Mouse (Mus musculus) limb, embryonic 14.5 days (tissue): ENCODE measurements around the gene Map4k4. TPM values are rescaled to one million over a fixed set of nuclear protein-coding genes. Genes with fewer than 3 reads are reported as not detected.

Source experiments
- ATAC-seq: fragments of 200-750 bp; cut with Nextera tagmentation; 2 replicates; pipeline ENCODE4 v1.8.0; 2017; ENCODE audit warnings: low read depth, moderate number of reproducible peaks, moderate TSS enrichment; ENCODE audit not compliant: low FRiP score
- DNase-seq: peaks from one replicate; pipeline ENCODE4 v3.0.0-alpha.2; 2015; ENCODE audit warnings: low spot score
- H3K27ac ChIP-seq: fragments of 300-500 bp; sonication (generic); replicated peaks from 2 replicates; pipeline ENCODE4 v1.5.1; 2014; ENCODE audit warnings: low read depth, mild to moderate bottlenecking, low read length, moderate library complexity, mixed read lengths
- H3K27me3 ChIP-seq: fragments of 300-500 bp; sonication (generic); 2 replicates; pipeline ENCODE4 v1.6.1; 2014; ENCODE audit warnings: low read length, mixed read lengths; ENCODE audit not compliant: control insufficient read depth, insufficient read depth
- H3K36me3 ChIP-seq: fragments of 300-500 bp; sonication (generic); 2 replicates; pipeline ENCODE4 v1.6.1; 2014; ENCODE audit warnings: mild to moderate bottlenecking, low read length, moderate library complexity, mixed read lengths; ENCODE audit not compliant: control insufficient read depth, insufficient read depth
- H3K4me1 ChIP-seq: fragments of 300-500 bp; sonication (generic); 2 replicates; pipeline ENCODE4 v1.6.1; 2014; ENCODE audit warnings: antibody characterized with exemption, low read length, mixed read lengths; ENCODE audit not compliant: control insufficient read depth, insufficient read depth
- H3K4me2 ChIP-seq: fragments of 300-500 bp; sonication (generic); replicated peaks from 2 replicates; pipeline ENCODE4 v1.6.1; 2014; ENCODE audit warnings: low read depth, mild to moderate bottlenecking, low read length, moderate library complexity; ENCODE audit not compliant: severe bottlenecking
- H3K4me3 ChIP-seq: fragments of 300-500 bp; sonication (generic); replicated peaks from 2 replicates; pipeline ENCODE4 v1.5.1; 2014; ENCODE audit warnings: low read length
- H3K9ac ChIP-seq: fragments of 300-500 bp; sonication (generic); 2 replicates; pipeline ENCODE4 v1.6.1; 2014; ENCODE audit warnings: mild to moderate bottlenecking, low read depth, low read length, moderate library complexity; ENCODE audit not compliant: severe bottlenecking
- H3K9me3 ChIP-seq: fragments of 300-500 bp; sonication (generic); 2 replicates; pipeline ENCODE4 v1.6.1; 2016; ENCODE audit warnings: low read length; ENCODE audit not compliant: control insufficient read depth
- POLR2A ChIP-seq: fragments of 200-500 bp; IDR thresholded peaks from 2 replicates; pipeline ENCODE4 v1.8.0; 2012; ENCODE audit warnings: inconsistent platforms, mild to moderate bottlenecking, moderate library complexity, borderline replicate concordance; ENCODE audit not compliant: insufficient read depth, insufficient read length; ENCODE audit errors: extremely low read depth
- WGBS: fragments of 180-500 bp; shearing (Covaris S2); extraction: QIAGEN DNeasy Blood & Tissue Kit; methylation state at CpG from one replicate; pipeline ENCODE4 v1.1.7; 2014; 5-methylcytosine and 5-hydroxymethylcytosine counted together
- polyA plus RNA-seq, 2 experiments: library from polyadenylated mRNA; depleted of rRNA in 1 of 2; stranded (reverse) in 1 of 2; unstranded in 1 of 2; fragments of >200 nt; fragmentation: Nextera tagmentation in 1 of 2; extraction: Ambion mirVana in 1 of 2; gene quantifications; 2 replicates each; pipeline versions ENCODE4 v1.2.1 to v1.2.3; 2012 to 2014

Gene Map4k4
- polyA plus RNA-seq, 2 experiments = 40.4 to 221 TPM

DNA sequence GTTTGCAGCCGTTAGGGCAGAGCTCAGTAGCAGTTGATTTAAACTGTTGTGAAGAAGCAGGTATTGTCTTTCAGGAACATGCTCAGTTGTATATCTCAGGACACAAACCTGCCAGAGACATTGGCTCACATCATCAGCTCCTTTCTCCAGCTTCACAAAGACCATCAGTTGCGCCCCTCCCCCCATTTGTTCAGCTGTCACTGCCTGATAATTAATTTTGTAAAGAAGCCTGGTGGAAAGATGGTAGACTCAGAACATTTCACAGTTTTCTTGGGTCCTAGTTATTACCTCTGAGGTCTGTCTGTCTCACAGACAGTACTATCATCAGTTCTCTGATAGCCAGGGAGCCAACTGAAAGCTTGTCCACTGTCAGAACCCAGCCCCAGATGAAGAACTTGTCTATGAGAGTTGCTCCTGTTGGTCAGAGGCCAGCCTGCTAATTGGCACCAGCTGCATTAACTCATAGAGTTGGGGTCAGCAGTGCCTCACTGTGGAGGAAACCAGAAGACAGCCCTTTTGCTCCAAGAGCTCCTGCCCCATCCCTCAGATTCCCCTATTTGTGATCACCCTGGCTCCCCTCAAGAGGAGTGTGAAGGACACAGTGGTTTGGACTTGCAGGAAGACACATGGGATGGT, 69.2 kb downstream of the Map4k4 start:
- no peaks in the 10 kb centered on the region for H3K27me3 ChIP-seq
- no peak overlapping the region for H3K27ac ChIP-seq
- H3K4me3 ChIP-seq = no peak overlapping the region
- peaks cover 20% of the 10 kb centered on the region for H3K36me3 ChIP-seq
- no peak for DNase-seq
- no peak for TF ChIP-seq POLR2A
- H3K9ac ChIP-seq = no peak overlapping the region
- peaks cover 11% of the 10 kb centered on the region; the same call in 1 of the 2 replicates for H3K4me1 ChIP-seq
- no peak overlapping the region for H3K4me2 ChIP-seq
- no peaks in the 10 kb centered on the region for H3K9me3 ChIP-seq
- ATAC-seq = no peak
- 74% methylated on average over 2 of the region's 2 CpGs for WGBS

DNA sequence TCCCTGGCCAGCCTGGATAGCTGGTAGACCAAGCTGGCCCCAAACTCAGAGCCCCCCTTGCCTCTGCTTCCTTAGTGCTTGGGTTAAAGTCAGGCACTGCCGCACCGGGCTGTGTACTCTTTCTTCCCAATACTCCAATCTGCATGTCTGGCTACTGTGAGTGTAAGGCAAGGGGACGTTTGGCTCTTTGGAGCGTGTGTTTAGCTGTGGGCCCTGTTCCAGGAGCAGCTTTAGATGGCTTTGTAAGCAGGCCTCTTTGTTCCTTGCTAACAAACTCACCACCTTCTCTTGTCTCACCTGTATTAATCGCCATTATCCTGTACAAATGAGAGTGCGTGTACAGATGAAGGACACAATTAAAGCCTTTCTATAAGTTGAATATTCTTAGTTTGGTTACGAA, 71.7 kb downstream of the Map4k4 start:
- Histone ChIP-seq H3K4me2 (no peak overlapping the region), H3K27me3 (no peaks in the 10 kb centered on the region), H3K9me3 (no peaks in the 10 kb centered on the region), H3K27ac (no peak overlapping the region), H3K4me3 (no peak overlapping the region), H3K9ac (no peak overlapping the region), H3K36me3 (peaks cover 40% of the 10 kb centered on the region), H3K4me1 (peaks cover 11% of the 10 kb centered on the region; the same call in 1 of the 2 replicates)
- ATAC-seq = no peak
- DNase-seq = no peak
- TF ChIP-seq POLR2A = no peak
- WGBS = 80% methylated on average over 7 of the region's 7 CpGs

DNA sequence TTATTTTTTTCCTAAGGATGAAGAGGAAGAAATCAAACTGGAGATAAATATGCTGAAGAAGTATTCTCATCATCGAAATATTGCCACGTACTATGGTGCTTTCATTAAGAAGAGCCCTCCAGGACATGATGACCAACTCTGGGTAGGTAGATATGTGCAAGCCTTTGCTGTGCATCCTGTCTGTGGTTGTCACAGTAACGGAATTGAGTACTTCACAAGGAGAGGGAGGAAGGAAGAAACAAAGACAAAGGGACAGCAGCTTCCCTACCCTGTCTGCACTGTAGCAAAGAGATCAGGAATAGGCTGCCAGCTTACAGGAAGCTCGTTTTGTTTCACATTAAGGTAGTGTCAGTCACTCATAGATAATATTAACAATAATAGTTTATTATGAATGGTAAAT, 73.2 kb downstream of the Map4k4 start:
- H3K36me3 ChIP-seq = peaks cover 55% of the 10 kb centered on the region
- TF ChIP-seq POLR2A = no peak
- no peak for ATAC-seq

DNA sequence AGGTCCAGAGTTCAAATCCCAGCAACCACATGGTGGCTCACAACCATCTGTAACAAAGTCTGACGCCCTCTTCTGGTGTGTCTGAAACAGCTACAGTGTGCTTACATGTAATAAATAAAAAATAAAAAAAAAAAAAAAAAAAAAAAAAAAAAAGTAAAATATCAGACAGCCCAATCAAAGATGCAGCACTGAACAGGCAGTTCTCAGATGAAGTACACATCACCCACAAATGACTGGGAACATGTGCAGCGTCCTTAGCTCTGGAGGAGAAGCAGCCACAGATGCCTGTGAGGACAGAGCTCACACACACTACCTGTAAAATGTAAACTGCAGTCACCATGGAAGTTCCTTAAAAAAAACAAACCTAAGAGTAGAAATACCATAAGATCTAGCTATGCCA, 74.3 kb downstream of the Map4k4 start:
- ATAC-seq = no peak
- no peak overlapping the region for H3K9ac ChIP-seq
- DNase-seq = no peak
- H3K4me2 ChIP-seq = no peak overlapping the region
- H3K27me3 ChIP-seq = no peaks in the 10 kb centered on the region
- TF ChIP-seq POLR2A = no peak
- H3K27ac ChIP-seq = no peak overlapping the region
- peaks cover 60% of the 10 kb centered on the region for H3K36me3 ChIP-seq
- H3K4me1 ChIP-seq = peaks cover 1% of the 10 kb centered on the region; the same call in 1 of the 2 replicates
- no peak overlapping the region for H3K4me3 ChIP-seq
- no peaks in the 10 kb centered on the region for H3K9me3 ChIP-seq
- 85% methylated on average over 2 of the region's 2 CpGs for WGBS

More for the DNA sequence above, 73.2 kb downstream of the Map4k4 start:
- peaks cover 10% of the 10 kb centered on the region; the same call in 1 of the 2 replicates for H3K4me1 ChIP-seq
- H3K27ac ChIP-seq = no peak overlapping the region
- 88% methylated on average over 4 of the region's 4 CpGs for WGBS
- no peaks in the 10 kb centered on the region for H3K27me3 ChIP-seq
- no peak overlapping the region for H3K9ac ChIP-seq
- no peak overlapping the region for H3K4me2 ChIP-seq
- no peaks in the 10 kb centered on the region for H3K9me3 ChIP-seq
- H3K4me3 ChIP-seq = no peak overlapping the region
- DNase-seq = no peak

- 85% methylated on average over 2 of the region's 2 CpGs for WGBS
- TF ChIP-seq POLR2A = no peak
- no peak overlapping the region for H3K27ac ChIP-seq
Measured at GRCm38 (mm10) chr1:39976107-39976506, 75.4 kb downstream of the Map4k4 start.

More at GRCm38 (mm10) chr1:39976107-39976506, 75.4 kb downstream of the Map4k4 start:
- Histone ChIP-seq H3K27me3 (no peaks in the 10 kb centered on the region), H3K9ac (no peak overlapping the region), H3K4me1 (no peaks in the 10 kb centered on the region; the same call in 1 of the 2 replicates), H3K36me3 (peaks cover 70% of the 10 kb centered on the region), H3K4me3 (no peak overlapping the region), H3K4me2 (no peak overlapping the region), H3K9me3 (no peaks in the 10 kb centered on the region)
- DNase-seq = no peak
- no peak for ATAC-seq
